Mouse (Mus musculus) retina, adult 2 months (tissue): ENCODE measurements around the gene Aym1.

ENCODE experiments used
- DNase-seq: peaks from one replicate; pipeline ENCODE4 v3.0.0-alpha.2; 2012; ENCODE audit warnings: low read depth, low spot score

Aym1 gene

DNA sequence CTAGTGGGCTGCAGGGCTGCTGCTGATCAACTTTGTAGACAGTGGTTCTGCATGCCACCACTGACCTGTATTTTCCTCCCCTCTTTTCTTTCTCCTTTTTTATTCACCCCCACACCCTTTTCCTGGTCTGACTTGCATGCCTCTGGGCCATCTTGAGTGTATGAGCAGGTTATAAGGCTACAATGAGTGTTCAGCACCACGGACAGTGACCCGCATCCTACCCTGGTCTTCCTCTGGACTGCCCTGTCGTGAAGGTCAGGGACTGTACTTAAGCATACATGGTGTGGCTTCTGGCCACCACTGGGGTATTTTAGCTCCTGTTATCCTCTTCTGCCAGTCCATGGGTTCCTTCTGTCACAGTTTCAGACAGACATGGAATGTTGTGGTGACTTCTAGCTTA is 50.3 kb downstream of the Aym1 start:
- no peak for DNase-seq
